Mouse (Mus musculus) left cerebral cortex, postnatal 4 days (tissue): Measurements from ENCODE around the gene Gzmd. TPM values are rescaled to one million over a fixed set of nuclear protein-coding genes. Genes with fewer than 3 reads are reported as not detected.
"Not testable (repeated sequence)": the region's sequence is repeated elsewhere in the genome, so short reads cannot be mapped to it uniquely, and the experiment has no call there.

ENCODE experiments used
- DNase-seq: peaks from one replicate; pipeline ENCODE4 v3.0.0-alpha.2; 2022
- intact Hi-C: fragments of 180-260 bp; cut with DNase I; formaldehyde crosslinking; loops from one replicate; pipeline ENCODE4 v1.15.1; 2025
- total RNA-seq, 2 experiments: library from RNA; stranded (reverse); gene quantifications; 2 replicates each; pipeline ENCODE4 v1.2.3; 2021

The Gzmd gene
- not detected for total RNA-seq

DNA sequence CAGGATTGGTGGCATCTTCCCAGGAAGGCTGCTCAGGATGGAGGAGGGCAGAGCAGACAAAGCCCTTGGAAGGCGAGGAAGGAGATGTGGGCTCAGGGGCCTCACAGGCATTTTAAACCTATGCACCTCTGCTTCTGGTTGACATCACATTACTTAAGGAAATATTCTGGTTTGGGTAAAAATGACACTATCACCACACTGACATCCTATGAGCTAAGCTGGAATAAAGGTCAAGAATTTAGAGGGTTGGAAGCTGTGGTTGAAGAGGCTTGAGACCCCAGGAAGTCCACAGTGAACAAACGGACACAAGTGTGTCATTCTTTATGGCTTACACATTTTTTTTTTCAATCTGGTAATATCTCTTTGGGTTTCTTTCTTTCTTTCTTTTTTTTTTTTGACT is at the start of gene Gzmd:
Gene Gzmd (minus strand): TSS at position 101 of the 400 bp plus-strand sequence.
- intact Hi-C loops, DNase-seq: not testable (repeated sequence)

DNA sequence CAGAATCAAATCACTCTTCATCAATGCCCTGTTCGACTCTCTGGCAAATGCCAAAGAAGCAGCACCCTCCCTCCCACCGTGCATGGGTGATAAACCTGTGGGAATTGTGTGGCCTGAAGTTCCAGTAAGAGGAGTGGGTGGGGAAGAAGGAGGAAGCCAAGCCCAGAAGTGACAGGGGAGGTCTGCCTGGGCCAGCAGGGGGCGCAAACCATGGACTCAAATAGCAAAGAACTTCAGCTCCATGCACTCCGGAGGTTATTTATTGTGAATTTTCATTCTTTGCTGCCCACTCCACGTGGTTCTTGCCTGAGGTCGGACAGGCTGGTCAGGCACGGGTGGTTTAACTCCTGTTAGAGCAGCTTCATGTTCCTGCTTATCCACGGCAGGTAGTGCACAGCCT is 45.2 kb upstream of the Gzmd start:
- intact Hi-C loops, result not testable (repeated sequence)
- peak; percentile 57 for DNase-seq

DNA sequence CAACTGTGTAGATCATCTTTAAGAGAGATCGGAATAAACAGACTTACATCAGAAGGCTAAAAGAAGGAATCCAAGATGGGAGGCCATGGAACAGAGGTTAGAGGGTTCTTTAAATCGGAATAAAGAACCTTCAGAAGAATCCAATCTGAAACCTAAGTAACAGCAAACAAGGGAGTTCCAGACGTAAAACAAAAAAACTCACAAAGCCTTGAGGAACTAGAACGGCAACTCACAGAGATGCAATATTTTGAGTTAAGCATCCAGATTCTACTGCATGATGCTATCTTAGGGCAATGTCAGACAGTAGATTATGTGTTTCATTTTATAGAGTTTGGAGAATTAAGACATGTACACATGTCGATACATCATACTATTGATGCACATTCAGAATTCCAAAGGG is 42.1 kb upstream of the Gzmd start, which contains the start of gene Gzmn:
Gene Gzmn (minus strand): TSS at position 101 of the 400 bp plus-strand sequence.
- no peak for DNase-seq
- intact Hi-C loops, result no loop called here

DNA sequence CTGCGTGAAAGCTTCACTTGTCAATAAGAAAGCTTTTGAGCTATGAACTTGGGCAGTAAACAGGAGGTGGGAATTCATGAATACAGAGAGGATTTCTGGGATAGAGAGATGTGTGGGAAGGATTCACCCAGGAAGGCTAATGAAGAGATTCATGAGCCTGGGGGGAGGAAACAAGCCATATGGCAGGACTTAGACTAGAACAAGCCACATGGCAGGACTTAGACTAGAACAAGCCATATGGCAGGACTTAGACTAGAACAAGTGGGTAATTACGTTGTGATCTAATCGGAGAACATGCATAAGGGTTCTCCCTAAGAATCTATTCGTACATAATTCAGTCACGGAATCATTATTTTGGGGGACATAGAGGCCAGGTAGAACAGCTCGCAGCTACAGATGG is 41.0 kb upstream of the Gzmd start:
- intact Hi-C loops, result no loop called here
- DNase-seq, result no peak

DNA sequence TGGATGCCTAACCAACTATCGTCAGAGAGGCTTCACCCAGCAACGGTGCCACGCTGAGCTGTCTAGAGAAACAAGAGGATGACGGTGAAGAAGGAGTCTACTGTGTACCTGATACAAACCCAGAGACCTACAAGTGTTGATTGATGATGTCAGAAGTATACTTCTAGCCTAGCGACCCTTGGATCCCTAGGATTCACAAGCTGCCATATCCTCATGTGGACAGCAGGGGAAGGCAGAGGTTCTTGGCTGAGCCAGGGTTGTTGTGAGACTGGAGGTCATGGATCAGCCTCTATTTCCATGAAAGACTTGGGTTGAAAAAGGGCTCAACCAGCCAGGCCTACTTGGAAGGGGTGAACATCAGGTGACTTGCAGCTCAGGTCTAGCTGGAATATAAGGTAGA is 40.3 kb upstream of the Gzmd start:
- intact Hi-C loops, result no loop called here

DNA sequence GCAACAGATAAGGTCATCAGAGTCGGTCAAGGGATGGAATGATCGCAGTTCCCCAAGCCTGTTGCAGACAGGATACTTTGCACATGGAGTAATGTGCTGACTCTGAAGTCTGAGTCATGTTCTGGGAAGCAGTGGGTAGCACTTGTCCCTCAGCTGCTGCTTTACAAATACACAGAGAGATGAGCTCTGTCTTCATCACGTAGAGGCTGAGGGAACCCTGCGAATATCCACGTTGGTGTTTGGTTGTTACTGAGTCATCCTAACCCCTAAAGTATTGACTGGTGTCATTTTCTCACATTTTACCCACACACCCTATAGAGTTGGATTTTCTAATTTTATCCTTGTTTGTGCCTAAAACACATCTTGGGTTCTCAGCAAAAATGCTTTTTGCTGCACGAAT is 35.6 kb upstream of the Gzmd start:
- no peak for DNase-seq
- intact Hi-C loops, result no loop called here

More for the DNA sequence above, 40.3 kb upstream of the Gzmd start:
- DNase-seq, result no peak

DNA sequence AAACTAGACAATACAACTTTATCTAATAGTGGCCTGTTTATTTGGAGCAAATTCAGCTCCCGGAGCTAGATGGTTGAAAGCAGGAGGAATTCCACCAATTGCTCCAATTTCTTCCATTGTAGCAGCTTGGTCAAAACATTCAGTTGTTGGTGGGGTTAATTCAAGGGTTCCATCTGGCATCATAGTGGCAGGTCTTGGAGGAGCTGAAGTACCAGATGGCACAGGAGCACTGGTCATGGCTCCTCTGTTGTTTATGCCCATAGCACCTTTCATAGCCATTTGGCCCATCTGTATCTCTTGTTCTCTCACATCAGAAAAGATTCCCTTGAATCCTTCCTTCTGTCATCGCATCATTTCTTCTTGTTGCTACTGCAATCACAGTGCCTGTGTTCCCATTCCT is 29.7 kb upstream of the Gzmd start:
- DNase-seq, result no peak
- intact Hi-C loops, result no loop called here

DNA sequence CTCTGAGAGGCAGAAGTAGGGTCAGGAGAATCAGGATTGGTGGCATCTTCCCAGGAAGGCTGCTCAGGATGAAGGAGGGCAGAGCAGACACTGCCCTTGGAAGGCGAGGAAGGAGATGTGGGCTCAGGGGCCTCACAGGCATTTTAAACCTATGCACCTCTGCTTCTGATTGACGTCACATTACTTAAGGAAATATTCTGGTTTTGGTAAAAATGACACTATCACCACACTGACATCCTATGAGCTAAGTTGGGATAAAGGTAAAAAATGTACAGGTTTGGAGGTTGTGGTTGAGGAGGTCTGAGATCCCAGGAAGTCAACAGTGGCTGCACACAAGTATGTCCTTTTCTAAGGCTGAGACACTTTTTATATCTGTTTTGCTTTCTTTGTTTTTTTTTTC is 27.1 kb upstream of the Gzmd start, which contains the start of gene Gzmg:
Gene Gzmg (minus strand): TSS at position 101 of the 400 bp plus-strand sequence.
- intact Hi-C loops, DNase-seq: not testable (repeated sequence)

DNA sequence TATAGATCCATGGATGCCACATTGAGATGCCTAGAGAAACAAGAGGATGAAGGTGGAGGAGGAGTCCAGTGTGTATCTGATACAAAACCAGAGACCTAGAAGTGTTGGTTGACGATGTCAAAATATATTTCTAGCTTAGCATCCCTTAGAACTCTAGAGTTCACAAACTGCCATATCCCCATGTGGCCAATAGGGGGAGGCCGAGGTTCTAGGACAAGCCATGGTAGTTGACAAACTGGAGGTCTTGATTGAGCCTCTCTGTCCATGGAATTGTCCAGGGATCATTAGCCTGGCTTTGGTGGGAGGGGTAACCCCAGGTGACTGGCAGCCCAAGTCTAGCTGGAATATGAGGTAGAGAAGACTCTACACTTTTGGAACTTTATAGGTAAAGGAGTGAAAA is 22.9 kb upstream of the Gzmd start:
- DNase-seq, result no peak
- intact Hi-C loops, result no loop called here

DNA sequence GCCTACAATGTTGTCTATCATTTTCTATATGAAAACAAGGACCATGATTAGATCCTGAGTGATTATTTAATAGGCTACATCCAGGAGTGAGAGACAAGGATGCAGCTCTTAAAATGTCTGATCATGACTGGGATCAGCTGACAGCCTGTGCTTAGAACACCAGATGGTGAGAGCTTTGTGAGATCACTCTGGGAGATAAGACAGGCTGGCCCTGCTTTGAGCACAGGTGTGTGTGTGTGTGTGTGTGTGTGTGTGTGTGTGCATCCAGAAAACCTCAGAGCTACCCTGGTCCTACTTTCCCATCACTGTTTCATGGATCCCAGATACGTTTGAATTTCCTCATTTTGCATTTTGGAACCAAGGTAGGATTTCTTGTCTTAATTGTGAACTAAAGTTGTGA is 1.3 kb upstream of the Gzmd start:
- intact Hi-C loops, DNase-seq: not testable (repeated sequence)

DNA sequence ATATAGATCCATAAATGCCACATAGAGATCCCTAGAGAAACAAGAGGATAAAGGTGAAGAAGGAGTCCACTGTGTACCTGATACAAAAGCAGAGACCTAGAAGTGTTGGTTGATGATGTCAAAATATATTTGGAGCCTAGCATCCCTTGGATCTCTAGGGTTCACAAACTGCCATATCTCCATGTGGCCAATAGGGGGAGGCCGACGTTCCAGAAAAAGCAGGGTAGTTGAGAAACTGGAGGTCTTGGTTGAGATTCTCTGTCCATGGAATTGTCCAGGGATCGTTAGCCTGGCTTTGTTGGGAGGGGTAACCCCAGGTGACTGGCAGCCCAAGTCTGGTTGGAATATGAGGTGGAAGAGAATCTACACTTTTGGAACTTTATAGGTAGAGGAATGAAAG is 4.1 kb downstream of the Gzmd start:
- intact Hi-C loops, result no loop called here
- DNase-seq, result no peak

DNA sequence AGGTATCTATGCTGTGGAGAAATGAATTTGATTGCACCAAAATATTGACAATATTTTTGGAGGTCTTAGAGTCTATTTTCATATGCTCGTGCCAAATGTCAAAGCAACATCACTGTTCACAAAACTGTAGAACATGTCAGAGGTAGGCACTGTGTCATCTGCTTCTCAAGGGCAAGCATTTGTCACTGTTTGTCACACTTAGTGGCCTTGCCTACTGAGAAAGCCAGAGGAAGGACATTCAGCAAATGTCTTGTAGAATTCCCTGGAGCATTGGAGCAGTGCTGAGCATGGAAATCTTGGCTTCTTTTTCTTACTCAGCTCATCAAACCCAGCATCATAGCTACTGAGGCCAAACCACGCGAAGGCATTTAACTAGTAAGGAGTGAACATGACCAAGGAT is 8.9 kb downstream of the Gzmd start:
- intact Hi-C loops, result no loop called here

DNA sequence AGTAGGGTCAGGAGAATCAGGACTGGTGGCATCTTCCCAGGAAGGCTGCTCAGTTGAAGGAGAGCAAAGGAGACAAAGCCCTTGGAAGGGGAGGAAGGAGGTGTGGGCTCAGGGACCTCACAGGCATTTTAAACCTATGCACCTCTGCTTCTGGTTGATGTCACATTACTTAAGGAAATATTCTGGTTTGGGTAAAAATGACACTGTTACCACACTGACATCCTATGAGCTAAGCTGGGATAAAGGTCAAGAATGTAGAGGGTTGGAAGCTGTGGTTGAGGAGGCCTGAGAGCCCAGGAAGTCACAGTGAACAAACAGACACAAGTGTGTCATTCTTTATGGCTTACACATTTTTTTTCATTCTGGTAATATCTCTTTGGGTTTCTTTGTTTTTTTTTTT is 11.9 kb downstream of the Gzmd start, which contains the start of gene Gzme:
Gene Gzme (minus strand): TSS at position 101 of the 400 bp plus-strand sequence.
- intact Hi-C loops, result no loop called here
- no peak for DNase-seq

More for the DNA sequence above, 8.9 kb downstream of the Gzmd start:
- DNase-seq, result no peak

DNA sequence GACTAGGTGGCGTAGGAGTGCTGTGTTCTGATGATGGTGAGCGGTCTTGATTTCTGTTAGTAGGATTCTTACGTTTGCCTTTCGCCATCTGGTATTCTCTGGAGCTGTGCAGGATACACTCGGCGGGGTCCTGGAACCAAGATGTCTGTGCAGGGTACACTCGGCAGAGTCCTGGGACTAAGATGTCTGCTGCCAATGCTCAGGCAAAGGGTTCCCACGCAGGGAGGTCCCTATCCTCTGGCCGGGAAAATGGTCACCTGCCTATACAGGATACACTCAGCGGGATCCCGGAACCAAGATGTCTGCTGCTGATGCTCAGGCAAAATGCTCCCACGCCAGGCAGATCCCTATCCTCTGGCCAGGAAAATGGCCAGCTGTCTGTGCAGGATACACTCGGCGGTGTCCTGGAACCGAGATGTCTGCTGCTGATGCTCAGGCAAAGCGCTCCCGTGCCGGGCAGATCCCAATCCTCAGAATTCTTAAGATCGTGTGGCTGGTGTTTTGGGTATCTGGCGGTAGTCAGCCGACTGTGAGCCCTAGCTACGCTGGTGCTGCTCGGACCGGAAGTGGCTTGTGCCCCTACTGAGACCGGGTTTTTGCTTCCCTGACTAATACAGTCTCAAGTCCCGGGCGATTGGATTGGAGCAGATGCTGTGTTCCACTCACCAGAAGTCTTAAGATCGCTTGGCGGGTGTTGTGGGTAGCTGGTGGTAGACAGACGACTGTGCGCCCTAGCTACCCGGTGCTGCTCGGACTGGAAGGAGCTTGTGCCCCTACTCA is 16.7 kb downstream of the Gzmd start:
- intact Hi-C loops, DNase-seq: not testable (repeated sequence)

DNA sequence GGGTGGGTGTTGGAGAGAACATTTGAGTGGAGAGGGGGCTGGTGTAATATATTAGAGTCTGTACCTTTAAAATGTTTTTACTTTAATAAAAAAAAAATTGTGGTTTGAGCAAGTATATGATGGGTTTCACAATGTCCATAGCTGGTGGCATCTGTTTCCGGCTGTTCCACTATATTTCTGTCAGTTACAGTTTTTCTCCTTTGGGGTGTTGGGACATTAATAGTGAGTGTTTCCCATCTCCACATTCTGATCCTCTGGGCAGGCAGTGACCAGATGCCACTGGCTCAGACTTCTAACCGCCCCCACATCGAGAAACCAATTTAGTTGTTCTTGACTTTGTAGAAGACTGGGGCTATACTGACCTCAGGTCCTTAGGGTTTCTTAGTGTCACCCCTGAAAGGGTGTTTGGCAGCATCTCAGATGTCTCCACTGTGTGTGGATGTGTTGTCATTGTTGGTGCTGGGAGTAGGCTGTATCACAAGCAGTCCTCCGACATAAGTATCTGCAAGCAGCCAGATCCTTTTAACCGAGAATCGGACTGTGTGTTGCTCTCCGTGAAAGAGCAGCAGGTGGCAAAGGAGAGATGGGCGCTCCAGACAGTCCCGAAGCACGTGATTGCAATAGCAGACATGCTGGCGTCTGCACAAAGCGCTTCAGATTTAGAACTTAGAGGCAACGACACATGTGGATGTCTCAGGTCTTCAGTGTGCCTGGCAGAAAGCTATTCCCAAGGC is 26.8 kb downstream of the Gzmd start:
- no peak for DNase-seq
- intact Hi-C loops, result no loop called here

DNA sequence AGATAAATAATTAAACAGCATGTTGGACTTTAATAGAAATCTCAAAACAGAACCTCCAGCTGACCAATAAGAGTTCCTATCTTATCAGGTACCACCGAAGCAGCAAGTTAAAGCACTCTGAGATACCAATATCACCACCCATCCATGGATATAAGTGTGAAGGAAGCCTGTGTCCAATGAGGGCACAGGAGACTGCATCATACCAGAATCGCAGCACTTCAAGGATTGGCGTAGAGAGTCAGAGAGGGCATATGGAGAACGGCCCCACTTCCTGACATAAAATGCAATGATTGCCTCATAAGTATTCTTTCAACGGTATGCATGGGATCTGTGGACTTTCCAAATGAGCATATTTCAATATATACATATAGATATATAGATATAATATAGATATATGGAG is 27.4 kb downstream of the Gzmd start:
- DNase-seq, result no peak
- intact Hi-C loops, result no loop called here

DNA sequence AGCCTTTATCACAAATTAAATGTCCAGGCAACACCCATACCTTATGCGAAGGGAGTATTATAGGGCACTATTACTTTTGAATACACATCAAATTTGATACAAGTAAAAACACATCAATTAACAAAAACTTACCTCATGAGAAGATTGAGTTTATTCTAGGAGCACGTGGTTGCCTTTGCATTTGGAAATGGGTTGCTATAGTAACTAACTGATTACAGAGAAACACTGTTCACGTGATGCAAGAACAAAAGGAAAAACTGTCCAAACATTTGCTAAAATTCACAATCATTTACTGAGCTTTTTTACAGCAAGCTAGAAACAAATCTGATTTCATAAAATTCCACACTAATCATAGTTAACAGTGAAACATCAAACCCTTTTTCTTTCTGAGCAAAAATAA is 29.0 kb downstream of the Gzmd start:
- intact Hi-C loops, result no loop called here
- no peak for DNase-seq

DNA sequence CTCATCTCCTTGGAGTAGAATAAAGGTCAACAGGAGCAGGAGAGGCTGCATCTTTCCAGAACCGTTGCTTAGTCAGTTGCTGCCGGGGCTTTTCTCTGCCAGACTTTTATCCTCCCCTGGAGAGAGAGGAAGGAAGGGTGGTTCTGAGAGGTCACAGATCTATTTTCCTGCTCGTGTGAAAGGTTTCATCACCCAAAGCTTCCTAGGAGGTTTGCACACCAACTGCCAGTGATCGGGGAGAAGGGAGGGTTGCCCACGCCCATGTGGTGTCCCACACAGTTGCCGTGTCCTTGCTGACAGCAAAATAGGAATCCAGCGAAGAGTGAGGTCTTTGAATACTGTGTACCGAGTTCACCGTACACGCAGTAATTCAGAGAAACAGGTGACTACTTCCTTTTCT is 30.0 kb downstream of the Gzmd start, which contains the start of gene Ctsg:
Gene Ctsg (minus strand): TSS at position 189 of the 400 bp plus-strand sequence.
- no peak for DNase-seq
- intact Hi-C loops, result no loop called here

DNA sequence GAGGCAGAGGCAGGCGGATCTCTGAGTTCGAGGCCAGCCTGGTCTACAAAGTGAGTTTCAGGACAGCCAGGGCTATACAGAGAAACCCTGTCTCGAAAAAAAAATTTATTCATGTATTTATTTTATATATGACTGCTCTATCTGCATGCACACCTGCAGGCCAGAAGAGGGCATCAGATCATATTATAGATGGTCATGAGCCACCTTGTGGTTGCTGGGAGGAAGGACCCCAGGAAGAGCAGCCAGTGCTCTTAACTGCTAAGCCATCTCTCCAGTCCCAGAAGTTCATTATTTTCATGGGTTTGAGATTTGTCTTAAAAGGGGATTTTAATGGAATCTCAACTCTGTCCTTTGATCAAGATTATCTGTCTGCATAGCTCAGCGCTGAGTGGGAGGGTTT is 33.5 kb downstream of the Gzmd start:
- intact Hi-C loops, result no loop called here
- peak; percentile 12 for DNase-seq

DNA sequence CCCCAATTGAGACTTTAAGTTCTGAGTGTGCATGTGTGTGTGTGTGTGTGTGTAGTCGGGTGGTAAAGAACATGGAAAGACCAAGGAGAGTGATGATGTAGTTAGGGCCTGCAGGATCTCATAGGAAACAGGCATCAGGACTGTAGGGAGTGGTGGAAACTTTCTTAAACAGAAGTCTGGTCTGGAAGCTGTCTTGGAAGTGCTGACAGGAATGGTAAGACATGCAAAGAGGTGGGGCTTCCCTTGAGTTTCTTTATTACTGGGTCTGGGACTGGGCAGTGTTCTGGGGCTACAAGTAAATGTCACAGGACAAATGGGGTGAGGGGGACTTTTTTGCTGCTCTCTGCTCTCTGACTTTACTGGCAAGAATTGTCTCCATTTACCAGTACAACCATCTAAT is 34.8 kb downstream of the Gzmd start:
- no peak for DNase-seq

DNA sequence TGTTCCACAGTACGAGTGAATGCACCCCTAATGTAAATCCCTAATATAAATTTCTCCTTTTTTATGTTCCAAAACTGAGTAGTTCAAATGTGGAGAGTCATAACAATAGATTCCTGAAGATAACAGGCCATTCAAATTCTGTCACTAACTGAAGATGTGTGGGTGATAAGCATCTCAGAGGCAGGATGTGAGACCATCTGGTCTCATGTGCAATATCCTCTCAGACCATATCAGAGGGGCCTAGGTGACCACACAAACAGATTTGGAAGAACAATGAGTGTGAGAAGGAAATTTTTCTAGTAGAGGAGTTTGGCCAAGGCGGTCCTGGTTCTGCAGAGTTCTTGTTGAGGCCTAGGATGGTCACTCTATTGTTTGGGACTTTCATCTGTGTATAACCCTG is 39.1 kb downstream of the Gzmd start:
- DNase-seq, result no peak
- intact Hi-C loops, result no loop called here

More for the DNA sequence above, 34.8 kb downstream of the Gzmd start:
- intact Hi-C loops, result no loop called here

DNA sequence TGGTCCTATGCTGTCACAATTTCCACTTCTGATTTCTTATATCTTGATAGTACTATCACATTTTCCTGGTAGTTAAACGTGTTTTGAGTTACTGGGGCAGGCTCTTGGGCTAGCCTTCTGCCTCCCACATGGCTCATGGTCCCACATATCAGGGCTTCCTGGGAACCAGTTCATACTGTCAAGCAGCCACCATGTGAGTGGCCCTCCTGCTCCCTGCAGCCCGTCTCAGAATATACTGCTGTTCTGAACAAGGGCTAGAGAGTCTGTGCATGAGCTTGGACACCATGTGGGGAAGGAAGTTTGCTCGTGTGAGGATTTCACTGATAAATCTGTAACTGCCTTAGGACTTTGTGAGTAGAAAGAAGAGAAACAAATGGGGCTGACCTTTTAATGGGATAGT is 45.7 kb downstream of the Gzmd start:
- intact Hi-C loops, result no loop called here
- no peak for DNase-seq
